Mouse (Mus musculus) midbrain, embryonic 15.5 days (tissue): ENCODE measurements at regions not wholly inside any gene's neighbourhood (a gene's known extent, or its start where the extent isn't known, plus 50 kb on each side); places are given as distances from the start of the nearest gene placed in this dataset.
"Not testable (repeated sequence)": the region's sequence is repeated elsewhere in the genome, so short reads cannot be mapped to it uniquely, and the experiment has no call there.

Experiments
- ATAC-seq: fragments of 200-750 bp; cut with Nextera tagmentation; replicated peaks from 2 replicates; pipeline ENCODE4 v1.8.0; 2017; ENCODE audit warnings: moderate TSS enrichment
- H3K27ac ChIP-seq: fragments of 300-500 bp; sonication (generic); 2 replicates; pipeline ENCODE4 v1.5.1; 2015; ENCODE audit warnings: mild to moderate bottlenecking, inconsistent platforms
- H3K27me3 ChIP-seq: fragments of 300-500 bp; sonication (generic); replicated peaks from 2 replicates; pipeline ENCODE4 v1.6.1; 2015; ENCODE audit warnings: inconsistent platforms
- H3K36me3 ChIP-seq: fragments of 300-500 bp; sonication (generic); replicated peaks from 2 replicates; pipeline ENCODE4 v1.6.1; 2015; ENCODE audit warnings: inconsistent platforms
- H3K4me1 ChIP-seq: fragments of 300-500 bp; sonication (generic); 2 replicates; pipeline ENCODE4 v1.6.1; 2015; ENCODE audit warnings: inconsistent platforms
- H3K4me2 ChIP-seq: fragments of 300-500 bp; sonication (generic); 2 replicates; pipeline ENCODE4 v1.6.1; 2015; ENCODE audit warnings: inconsistent platforms, mild to moderate bottlenecking, moderate library complexity
- H3K4me3 ChIP-seq: fragments of 300-500 bp; sonication (generic); 2 replicates; pipeline ENCODE4 v1.5.1; 2015; ENCODE audit warnings: mild to moderate bottlenecking, inconsistent platforms
- H3K9ac ChIP-seq: fragments of 300-500 bp; sonication (generic); 2 replicates; pipeline ENCODE4 v1.6.1; 2015; ENCODE audit warnings: mild to moderate bottlenecking, inconsistent platforms
- H3K9me3 ChIP-seq: fragments of 300-500 bp; sonication (generic); 2 replicates; pipeline ENCODE4 v1.6.1; 2016; ENCODE audit warnings: inconsistent platforms
- WGBS: fragments of 180-500 bp; shearing (Covaris S2); methylation state at CpG from one replicate; pipeline ENCODE4 v1.1.7; 2015; ENCODE audit warnings: mixed read lengths; 5-methylcytosine and 5-hydroxymethylcytosine counted together

- Histone ChIP-seq H3K4me1 (no peaks in the 10 kb centered on the region), H3K4me3 (no peak overlapping the region), H3K27ac (no peak overlapping the region), H3K9ac (no peak overlapping the region), H3K4me2 (no peak overlapping the region), H3K9me3 (no peaks in the 10 kb centered on the region), H3K27me3 (no peaks in the 10 kb centered on the region), H3K36me3 (no peaks in the 10 kb centered on the region)
- no peak for ATAC-seq
- 6% methylated on average over 1 of the region's 1 CpGs for WGBS
Measured at GRCm38 (mm10) chr9:91077490-91077889, 284.7 kb upstream of the Zic4 start.

- Histone ChIP-seq H3K9me3 (no peaks in the 10 kb centered on the region), H3K4me3 (no peak overlapping the region), H3K36me3 (no peaks in the 10 kb centered on the region), H3K4me1 (no peaks in the 10 kb centered on the region), H3K27me3 (no peaks in the 10 kb centered on the region), H3K27ac (no peak overlapping the region), H3K4me2 (no peak overlapping the region), H3K9ac (no peak overlapping the region)
- WGBS = 43% methylated on average over 1 of the region's 1 CpGs
- no peak for ATAC-seq
Measured at GRCm38 (mm10) chr9:91083791-91084190, 278.4 kb upstream of the Zic4 start.

GRCm38 (mm10) chr9:91085923-91086322 is 276.3 kb upstream of the Zic4 start:
- no peak overlapping the region for H3K4me3 ChIP-seq
- WGBS = 92% methylated on average over 3 of the region's 3 CpGs
- ATAC-seq = no peak
- H3K4me2 ChIP-seq = no peak overlapping the region
- H3K9me3 ChIP-seq = no peaks in the 10 kb centered on the region
- H3K36me3 ChIP-seq = no peaks in the 10 kb centered on the region
- H3K27ac ChIP-seq = no peak overlapping the region
- no peaks in the 10 kb centered on the region for H3K27me3 ChIP-seq
- no peak overlapping the region for H3K9ac ChIP-seq
- no peaks in the 10 kb centered on the region for H3K4me1 ChIP-seq

GRCm38 (mm10) chr9:91089348-91089747 is 272.9 kb upstream of the Zic4 start:
- WGBS = 65% methylated on average over 2 of the region's 2 CpGs
- no peak overlapping the region for H3K4me3 ChIP-seq
- H3K27ac ChIP-seq = no peak overlapping the region
- H3K36me3 ChIP-seq = no peaks in the 10 kb centered on the region
- no peak for ATAC-seq
- no peak overlapping the region for H3K9ac ChIP-seq
- no peaks in the 10 kb centered on the region for H3K4me1 ChIP-seq
- no peak overlapping the region for H3K4me2 ChIP-seq
- H3K27me3 ChIP-seq = no peaks in the 10 kb centered on the region
- H3K9me3 ChIP-seq = no peaks in the 10 kb centered on the region

- no peak overlapping the region for H3K4me2 ChIP-seq
- no peaks in the 10 kb centered on the region for H3K27me3 ChIP-seq
- H3K9me3 ChIP-seq = no peaks in the 10 kb centered on the region
- H3K36me3 ChIP-seq = no peaks in the 10 kb centered on the region
- ATAC-seq = no peak
- no peak overlapping the region for H3K4me3 ChIP-seq
- H3K9ac ChIP-seq = no peak overlapping the region
- no peaks in the 10 kb centered on the region for H3K4me1 ChIP-seq
- no peak overlapping the region for H3K27ac ChIP-seq
- WGBS = 94% methylated on average over 1 of the region's 1 CpGs
Measured at GRCm38 (mm10) chr9:91091421-91092050, 270.7 kb upstream of the Zic4 start.

- 64% methylated on average over 1 of the region's 1 CpGs for WGBS
- Histone ChIP-seq H3K27me3 (no peaks in the 10 kb centered on the region), H3K9me3 (no peaks in the 10 kb centered on the region), H3K9ac (no peak overlapping the region), H3K36me3 (no peaks in the 10 kb centered on the region), H3K4me1 (no peaks in the 10 kb centered on the region), H3K4me2 (no peak overlapping the region), H3K4me3 (no peak overlapping the region), H3K27ac (no peak overlapping the region)
- no peak for ATAC-seq
Measured at GRCm38 (mm10) chr9:91101614-91102407, 260.4 kb upstream of the Zic4 start.

GRCm38 (mm10) chr9:91122441-91123035 is 239.7 kb upstream of the Zic4 start:
- Histone ChIP-seq H3K36me3 (no peaks in the 10 kb centered on the region), H3K4me3 (no peak overlapping the region), H3K27ac (no peak overlapping the region), H3K27me3 (no peaks in the 10 kb centered on the region), H3K9me3 (no peaks in the 10 kb centered on the region), H3K9ac (no peak overlapping the region), H3K4me1 (0 out of 2 replicates have a peak, but pooled peaks cover 4% of the 10 kb centered on the region), H3K4me2 (no peak overlapping the region)
- ATAC-seq = no peak
- 80% methylated on average over 5 of the region's 5 CpGs for WGBS

- H3K9me3 ChIP-seq = no peaks in the 10 kb centered on the region
- WGBS = 88% methylated on average over 7 of the region's 7 CpGs
- no peak overlapping the region for H3K4me3 ChIP-seq
- no peak overlapping the region for H3K4me2 ChIP-seq
- H3K27me3 ChIP-seq = no peaks in the 10 kb centered on the region
- ATAC-seq = no peak
- H3K9ac ChIP-seq = no peak overlapping the region
- H3K36me3 ChIP-seq = no peaks in the 10 kb centered on the region
- 0 out of 2 replicates have a peak, but pooled peaks cover 4% of the 10 kb centered on the region for H3K4me1 ChIP-seq
- no peak overlapping the region for H3K27ac ChIP-seq
Measured at GRCm38 (mm10) chr9:91123208-91123607, 239.0 kb upstream of the Zic4 start.

GRCm38 (mm10) chr9:91126630-91127245 is 235.5 kb upstream of the Zic4 start:
- ATAC-seq = no peak
- H3K4me1 ChIP-seq = 0 out of 2 replicates have a peak, but pooled peaks cover 4% of the 10 kb centered on the region

GRCm38 (mm10) chr9:91128491-91128890 is 233.7 kb upstream of the Zic4 start:
- H3K27ac ChIP-seq, H3K4me1 ChIP-seq, H3K9me3 ChIP-seq, ATAC-seq, H3K9ac ChIP-seq, H3K4me2 ChIP-seq, H3K36me3 ChIP-seq, H3K4me3 ChIP-seq, H3K27me3 ChIP-seq: not testable (repeated sequence)
- WGBS = 56% methylated on average over 2 of the region's 2 CpGs

More at GRCm38 (mm10) chr9:91126630-91127245, 235.5 kb upstream of the Zic4 start:
- Histone ChIP-seq H3K36me3 (no peaks in the 10 kb centered on the region), H3K27ac (no peak overlapping the region), H3K9ac (no peak overlapping the region), H3K4me2 (no peak overlapping the region), H3K4me3 (no peak overlapping the region), H3K9me3 (no peaks in the 10 kb centered on the region), H3K27me3 (no peaks in the 10 kb centered on the region)
- 62% methylated on average over 8 of the region's 8 CpGs for whole genome bisulfite sequencing

- H3K9ac ChIP-seq = no peak overlapping the region
- H3K36me3 ChIP-seq = no peaks in the 10 kb centered on the region
- 79% methylated on average over 13 of the region's 13 CpGs for WGBS
- no peak overlapping the region for H3K4me2 ChIP-seq
- H3K9me3 ChIP-seq = no peaks in the 10 kb centered on the region
- no peak overlapping the region for H3K27ac ChIP-seq
- no peaks in the 10 kb centered on the region for H3K27me3 ChIP-seq
- ATAC-seq = no peak
- 0 out of 2 replicates have a peak, but pooled peaks cover 4% of the 10 kb centered on the region for H3K4me1 ChIP-seq
- no peak overlapping the region for H3K4me3 ChIP-seq
Measured at GRCm38 (mm10) chr9:91130111-91130720, 232.0 kb upstream of the Zic4 start.
